Mouse (Mus musculus): Measurements from ENCODE around the gene Mavs. TPM values are rescaled to one million over a fixed set of nuclear protein-coding genes. Genes with fewer than 3 reads are reported as not detected.
A peak's percentile ranks its signal among the peaks of the same experiment; 100 is the strongest.

Gene Mavs
- polyA plus RNA-seq, 1 experiment from 2014 or later = 32.0 TPM

DNA sequence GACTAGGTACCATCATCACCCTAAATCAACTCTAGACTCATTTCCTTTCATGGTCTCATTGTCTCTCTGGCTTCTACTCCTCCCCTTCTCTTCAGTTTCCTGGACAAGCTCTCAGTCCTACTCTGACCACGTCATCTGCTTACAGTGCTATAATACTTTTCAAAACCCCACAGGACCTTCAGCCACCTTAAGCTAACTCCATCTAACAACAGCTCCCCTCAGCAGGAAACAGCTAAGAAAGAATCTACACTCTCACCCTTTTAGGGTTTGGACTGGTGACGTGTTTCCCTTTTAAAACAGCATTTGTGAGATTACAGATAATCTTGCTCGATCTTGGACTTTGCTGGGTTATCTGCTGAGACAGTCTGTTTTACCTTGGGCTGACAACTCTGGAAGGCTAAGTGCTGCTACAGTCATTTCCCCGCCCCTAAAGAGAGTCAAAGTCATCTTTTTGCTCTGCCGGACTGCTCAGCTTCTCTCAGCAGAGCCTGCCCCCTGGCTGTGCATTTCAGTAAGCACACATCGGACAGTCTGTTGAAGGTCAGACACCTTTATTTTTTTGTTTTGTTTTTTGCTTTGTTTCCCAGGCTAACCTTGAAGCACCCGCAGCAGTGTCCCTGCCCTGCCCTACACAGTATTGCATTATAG is 19.9 kb downstream of the Mavs start:
- no peaks in the 10 kb centered on the region for H3K27me3 ChIP-seq (ENCODE audit: control insufficient read depth, insufficient read depth, low read depth, low read length)
- H3K9ac ChIP-seq (ENCODE audit: low read depth, low read length) = peak overlapping the region; percentile 40; the same call in 1 of the 2 replicates

GRCm38 (mm10) chr2:131254329-131254713 is 20.5 kb downstream of the Mavs start:
- Histone ChIP-seq H3K27ac (ENCODE audit: low read length) (peak overlapping the region; percentile 69), H3K36me3 (ENCODE audit: control insufficient read depth, insufficient read depth) (no peaks in the 10 kb centered on the region), H3K4me3 (ENCODE audit: low read depth, low read length) (no peak overlapping the region), H3K9me3 (replicated peaks; ENCODE audit: control insufficient read depth, low read length) (no peaks in the 10 kb centered on the region), H3K4me1 (ENCODE audit: control insufficient read depth, low read depth, low read length) (peaks cover 36% of the 10 kb centered on the region), H3K9ac (ENCODE audit: low read depth, low read length) (peak overlapping the region; percentile 35; the same call in 1 of the 2 replicates), H3K27me3 (ENCODE audit: control insufficient read depth, insufficient read depth, low read depth, low read length) (no peaks in the 10 kb centered on the region), H3K4me2 (ENCODE audit: low read depth, low read length) (peak overlapping the region; percentile 44)
- 52% methylated on average over 2 of the region's 2 CpGs for WGBS (ENCODE audit: insufficient replicate concordance)
- ATAC-seq (ENCODE audit: low read depth) = peak; percentile 9; the same call in 1 of the 2 replicates

More for the DNA sequence above, 19.9 kb downstream of the Mavs start:
- Histone ChIP-seq H3K4me2 (ENCODE audit: low read depth, low read length) (peak overlapping the region; percentile 44), H3K4me1 (ENCODE audit: control insufficient read depth, low read depth, low read length) (peaks cover 34% of the 10 kb centered on the region), H3K4me3 (ENCODE audit: low read depth, low read length) (no peak overlapping the region), H3K36me3 (ENCODE audit: control insufficient read depth, insufficient read depth) (no peaks in the 10 kb centered on the region; the same call in 1 of the 2 replicates), H3K9me3 (replicated peaks; ENCODE audit: control insufficient read depth, low read length) (no peaks in the 10 kb centered on the region), H3K27ac (ENCODE audit: low read length) (peak overlapping the region; percentile 69)
- WGBS (ENCODE audit: insufficient replicate concordance) = 5% methylated on average over 7 of the region's 7 CpGs
- peak; percentile 93 for ATAC-seq (ENCODE audit: low read depth)

- peaks cover 51% of the 10 kb centered on the region for H3K4me1 ChIP-seq (ENCODE audit: control insufficient read depth, low read depth, low read length)
- H3K36me3 ChIP-seq (ENCODE audit: control insufficient read depth, insufficient read depth) = no peaks in the 10 kb centered on the region
- H3K27ac ChIP-seq (ENCODE audit: low read length) = no peak overlapping the region
- WGBS (ENCODE audit: insufficient replicate concordance) = 51% methylated on average over 3 of the region's 3 CpGs
- H3K9me3 ChIP-seq (replicated peaks; ENCODE audit: control insufficient read depth, low read length) = no peaks in the 10 kb centered on the region
- no peak overlapping the region for H3K9ac ChIP-seq (ENCODE audit: low read depth, low read length)
- no peak overlapping the region for H3K4me3 ChIP-seq (ENCODE audit: low read depth, low read length)
- H3K27me3 ChIP-seq (ENCODE audit: control insufficient read depth, insufficient read depth, low read depth, low read length) = no peaks in the 10 kb centered on the region
- no peak overlapping the region for H3K4me2 ChIP-seq (ENCODE audit: low read depth, low read length)
- ATAC-seq (ENCODE audit: low read depth) = no peak
Measured at GRCm38 (mm10) chr2:131255738-131256137, 21.9 kb downstream of the Mavs start.

DNA sequence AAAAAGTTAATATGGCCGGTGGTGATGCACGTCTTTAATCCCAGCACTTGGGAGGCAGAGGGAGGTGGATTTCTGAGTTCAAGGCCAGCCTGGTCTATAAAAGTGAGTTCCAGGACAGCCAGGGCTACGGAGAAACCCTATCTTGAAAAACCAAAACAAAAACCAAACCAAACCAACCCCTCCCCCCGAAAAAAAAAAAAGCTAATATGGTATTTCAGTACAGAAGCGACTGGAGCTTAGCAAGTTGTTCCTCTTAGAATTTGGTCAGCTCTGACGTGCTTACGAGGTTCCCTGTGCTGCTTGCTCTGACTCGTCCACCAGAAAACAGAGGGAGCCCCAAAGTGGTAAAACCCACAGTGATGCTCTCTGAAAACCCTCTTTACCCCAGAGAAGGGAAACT is 24.8 kb downstream of the Mavs start:
- no peak for ATAC-seq (ENCODE audit: low read depth)
- Histone ChIP-seq H3K4me1 (ENCODE audit: control insufficient read depth, low read depth, low read length) (peaks cover 59% of the 10 kb centered on the region), H3K4me3 (ENCODE audit: low read depth, low read length) (no peak overlapping the region), H3K27ac (ENCODE audit: low read length) (no peak overlapping the region), H3K36me3 (ENCODE audit: control insufficient read depth, insufficient read depth) (no peaks in the 10 kb centered on the region), H3K27me3 (ENCODE audit: control insufficient read depth, insufficient read depth, low read depth, low read length) (no peaks in the 10 kb centered on the region), H3K9me3 (replicated peaks; ENCODE audit: control insufficient read depth, low read length) (no peaks in the 10 kb centered on the region), H3K9ac (ENCODE audit: low read depth, low read length) (no peak overlapping the region), H3K4me2 (ENCODE audit: low read depth, low read length) (no peak overlapping the region)
- 62% methylated on average over 8 of the region's 8 CpGs for WGBS (ENCODE audit: insufficient replicate concordance)

DNA sequence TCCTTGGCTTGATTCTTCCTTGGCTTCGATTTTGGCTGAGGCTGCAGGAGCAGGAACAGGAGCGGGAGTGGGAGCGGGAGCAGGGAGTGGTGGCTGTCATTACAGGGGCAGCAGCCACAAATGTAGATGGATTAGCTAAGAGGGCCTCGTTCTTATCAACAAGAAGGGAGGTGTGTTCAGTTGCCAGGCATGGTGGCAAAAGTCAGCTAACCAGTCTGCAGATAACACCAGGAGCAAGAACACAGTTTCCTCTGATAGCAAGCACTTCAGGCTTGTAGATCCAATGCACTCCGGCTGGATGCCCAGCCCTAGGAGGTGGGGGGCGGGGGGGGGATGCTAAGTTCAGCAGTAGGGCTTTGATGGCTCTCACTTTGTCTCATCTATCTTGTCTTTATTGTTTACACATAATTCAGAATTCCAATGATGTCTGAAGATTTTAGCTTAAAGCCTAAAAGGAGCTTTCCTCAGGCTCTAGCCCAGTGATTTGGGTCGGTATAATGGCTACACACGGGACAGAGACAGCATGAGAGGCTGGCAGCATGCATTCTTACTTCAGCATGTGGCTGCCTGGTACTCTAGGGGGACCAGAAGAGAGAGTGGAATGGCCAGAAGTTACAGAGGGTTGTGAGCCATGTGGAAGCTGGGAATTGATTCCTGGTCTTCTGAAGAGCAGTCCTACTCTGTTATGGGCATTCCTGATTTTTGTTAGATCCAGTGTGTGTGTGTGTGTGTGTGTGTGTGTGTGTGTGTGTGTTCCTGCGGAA is 26.9 kb downstream of the Mavs start:
- Histone ChIP-seq H3K9me3 (replicated peaks; ENCODE audit: control insufficient read depth, low read length) (no peaks in the 10 kb centered on the region), H3K27me3 (ENCODE audit: control insufficient read depth, insufficient read depth, low read depth, low read length) (no peaks in the 10 kb centered on the region), H3K4me3 (ENCODE audit: low read depth, low read length) (peak overlapping the region; percentile 34), H3K4me1 (ENCODE audit: control insufficient read depth, low read depth, low read length) (peaks cover 58% of the 10 kb centered on the region), H3K9ac (ENCODE audit: low read depth, low read length) (peak overlapping the region; percentile 91), H3K36me3 (ENCODE audit: control insufficient read depth, insufficient read depth) (0 out of 2 replicates have a peak, but pooled peaks cover 2% of the 10 kb centered on the region), H3K4me2 (ENCODE audit: low read depth, low read length) (peak overlapping the region; percentile 89), H3K27ac (ENCODE audit: low read length) (peak overlapping the region; percentile 96)
- peak; percentile 35 for ATAC-seq (ENCODE audit: low read depth)
- 30% methylated on average over 9 of the region's 9 CpGs for WGBS (ENCODE audit: insufficient replicate concordance)

GRCm38 (mm10) chr2:131261481-131262212 is 27.8 kb downstream of the Mavs start:
- H3K9me3 ChIP-seq (replicated peaks; ENCODE audit: control insufficient read depth, low read length) = no peaks in the 10 kb centered on the region
- peak overlapping the region; percentile 62 for H3K4me3 ChIP-seq (ENCODE audit: low read depth, low read length)
- peaks cover 56% of the 10 kb centered on the region for H3K4me1 ChIP-seq (ENCODE audit: control insufficient read depth, low read depth, low read length)
- H3K36me3 ChIP-seq (ENCODE audit: control insufficient read depth, insufficient read depth) = 0 out of 2 replicates have a peak, but pooled peaks cover 2% of the 10 kb centered on the region
- ATAC-seq (ENCODE audit: low read depth) = peak; percentile 6; the same call in 1 of the 2 replicates
- no peaks in the 10 kb centered on the region for H3K27me3 ChIP-seq (ENCODE audit: control insufficient read depth, insufficient read depth, low read depth, low read length)
- peak overlapping the region; percentile 96 for H3K27ac ChIP-seq (ENCODE audit: low read length)
- H3K4me2 ChIP-seq (ENCODE audit: low read depth, low read length) = peak overlapping the region; percentile 89
- WGBS (ENCODE audit: insufficient replicate concordance) = 10% methylated on average over 10 of the region's 10 CpGs
- peak overlapping the region; percentile 91 for H3K9ac ChIP-seq (ENCODE audit: low read depth, low read length)

DNA sequence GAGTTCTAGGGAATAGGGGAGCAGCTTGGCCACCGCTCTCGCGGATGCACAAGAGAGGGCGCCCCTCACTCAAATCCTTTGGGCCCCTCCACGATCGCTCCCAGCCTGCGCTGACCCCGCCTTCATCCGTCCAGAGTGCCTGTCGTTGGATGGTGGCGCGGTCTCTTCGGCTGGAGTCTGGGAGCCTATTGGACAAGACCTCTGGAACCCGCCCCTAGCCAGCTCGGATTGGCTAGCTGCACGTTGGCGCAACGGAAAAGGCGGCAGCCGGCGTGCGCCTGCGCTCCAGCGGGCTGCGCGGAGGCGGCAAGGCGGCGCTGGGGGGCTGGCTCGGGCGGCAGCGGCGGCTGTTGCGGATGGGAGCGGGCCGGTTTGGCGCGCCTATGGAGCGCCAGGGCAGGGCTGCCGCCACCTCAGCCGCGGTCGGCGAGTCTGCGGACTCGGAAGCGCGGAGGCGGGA is 28.4 kb downstream of the Mavs start, which contains the start of gene Pank2:
Gene Pank2 (plus strand): TSS at position 283 of the 460 bp plus-strand sequence.
- WGBS (ENCODE audit: insufficient replicate concordance) = under 1% methylated on average over 41 of the region's 49 CpGs
- Histone ChIP-seq H3K9ac (ENCODE audit: low read depth, low read length) (peak within 1 kb of the TSS; percentile 91), H3K4me3 (ENCODE audit: low read depth, low read length) (peak within 1 kb of the TSS; percentile 62), H3K4me1 (ENCODE audit: control insufficient read depth, low read depth, low read length) (peaks cover 51% of the 10 kb centered on the region), H3K27ac (ENCODE audit: low read length) (peak within 1 kb of the TSS; percentile 98), H3K4me2 (ENCODE audit: low read depth, low read length) (peak within 1 kb of the TSS; percentile 89), H3K27me3 (ENCODE audit: control insufficient read depth, insufficient read depth, low read depth, low read length) (no peaks in the 10 kb centered on the region), H3K36me3 (ENCODE audit: control insufficient read depth, insufficient read depth) (0 out of 2 replicates have a peak, but pooled peaks cover 2% of the 10 kb centered on the region), H3K9me3 (replicated peaks; ENCODE audit: control insufficient read depth, low read length) (no peaks in the 10 kb centered on the region)
- ATAC-seq (ENCODE audit: low read depth) = peak; percentile 94

GRCm38 (mm10) chr2:131262680-131263670 is 29.1 kb downstream of the Mavs start:
- H3K4me2 ChIP-seq (ENCODE audit: low read depth, low read length) = peak overlapping the region; percentile 70
- H3K9me3 ChIP-seq (replicated peaks; ENCODE audit: control insufficient read depth, low read length) = no peaks in the 10 kb centered on the region
- peak overlapping the region; percentile 91 for H3K9ac ChIP-seq (ENCODE audit: low read depth, low read length)
- peak overlapping the region; percentile 62 for H3K4me3 ChIP-seq (ENCODE audit: low read depth, low read length)
- 0 out of 2 replicates have a peak, but pooled peaks cover 2% of the 10 kb centered on the region for H3K36me3 ChIP-seq (ENCODE audit: control insufficient read depth, insufficient read depth)
- peak overlapping the region; percentile 98 for H3K27ac ChIP-seq (ENCODE audit: low read length)
- WGBS (ENCODE audit: insufficient replicate concordance) = 0% methylated on average over 55 of the region's 59 CpGs
- H3K27me3 ChIP-seq (ENCODE audit: control insufficient read depth, insufficient read depth, low read depth, low read length) = no peaks in the 10 kb centered on the region
- peak; percentile 79 for ATAC-seq (ENCODE audit: low read depth)
- peaks cover 48% of the 10 kb centered on the region for H3K4me1 ChIP-seq (ENCODE audit: control insufficient read depth, low read depth, low read length)

Data from liver, embryonic 16.5 days (tissue).